Mouse (Mus musculus) MEL (cell line): ENCODE measurements at regions not wholly inside any gene's neighbourhood (a gene's known extent, or its start where the extent isn't known, plus 50 kb on each side); places are given as distances from the start of the nearest gene placed in this dataset.

Experiments used
- CHD2 ChIP-seq: IDR thresholded peaks from 2 replicates; pipeline ENCODE4 v1.6.1; 2011; ENCODE audit warnings: low read length, improper control_type of control experiment
- CTCF ChIP-seq, 3 experiments: IDR thresholded peaks in 2 of 3; conservative IDR thresholded peaks in 1 of 3; 2 replicates each; pipeline ENCODE4 v1.5.1; 2011 to 2012; ENCODE audit warnings: low read length in 3 of 3, low read depth in 2 of 3, mild to moderate bottlenecking in 2 of 3, improper control_type of control experiment in 1 of 3, inconsistent platforms in 1 of 3, mixed read lengths in 1 of 3, moderate library complexity in 1 of 3; ENCODE audit not compliant: control insufficient read depth in 1 of 3, insufficient read depth in 1 of 3, poor library complexity in 1 of 3, severe bottlenecking in 1 of 3
- EP300 ChIP-seq, 2 experiments: IDR thresholded peaks; 2 replicates each; pipeline ENCODE4 v1.6.1; 2011; ENCODE audit warnings: improper control_type of control experiment in 2 of 2, low read length in 2 of 2, low read depth in 1 of 2, mild to moderate bottlenecking in 1 of 2
- ETS1 ChIP-seq: IDR thresholded peaks from 2 replicates; pipeline ENCODE4 v1.6.1; 2012; ENCODE audit warnings: low read depth, mild to moderate bottlenecking, inconsistent platforms, low read length, improper control_type of control experiment, moderate library complexity
- MAFK ChIP-seq: IDR thresholded peaks from 2 replicates; pipeline ENCODE4 v1.6.1; 2011; ENCODE audit warnings: low read depth, mild to moderate bottlenecking, low read length, improper control_type of control experiment, borderline replicate concordance
- MYC ChIP-seq: IDR thresholded peaks from 2 replicates; pipeline ENCODE4 v1.6.1; 2011; ENCODE audit warnings: low read depth, mild to moderate bottlenecking, low read length, improper control_type of control experiment, moderate library complexity
- POLR2A ChIP-seq, 2 experiments: IDR thresholded peaks; 2 replicates each; pipeline ENCODE4 v1.6.1; 2011 to 2012; ENCODE audit warnings: low read length in 2 of 2, mild to moderate bottlenecking in 2 of 2, control low read depth in 1 of 2, improper control_type of control experiment in 1 of 2, low read depth in 1 of 2, moderate library complexity in 1 of 2; ENCODE audit not compliant: control insufficient read depth in 1 of 2, insufficient read depth in 1 of 2, poor library complexity in 1 of 2
- POLR2AphosphoS2 ChIP-seq: IDR thresholded peaks from 2 replicates; pipeline ENCODE4 v1.6.1; 2011; ENCODE audit warnings: low read length, improper control_type of control experiment
- SMC3 ChIP-seq: IDR thresholded peaks from 2 replicates; pipeline ENCODE4 v1.6.1; 2011; ENCODE audit warnings: low read depth, low read length, improper control_type of control experiment
- TAL1 ChIP-seq: IDR thresholded peaks from 2 replicates; pipeline ENCODE4 v1.6.1; 2012; ENCODE audit warnings: mild to moderate bottlenecking, inconsistent platforms, low read length, moderate library complexity, mixed read lengths
- UBTF ChIP-seq: IDR thresholded peaks from 2 replicates; pipeline ENCODE4 v1.6.1; 2012; ENCODE audit warnings: low read depth, mild to moderate bottlenecking, inconsistent platforms, low read length, improper control_type of control experiment, moderate library complexity, borderline replicate concordance; ENCODE audit not compliant: insufficient read depth

GRCm38 (mm10) chr13:16465317-16465716 lies 453.7 kb downstream of the Inhba start:
- TF ChIP-seq CTCF (IDR thresholded peaks at IDR 0.05 in 2 of 3, conservative IDR thresholded peaks at IDR 0.05 in 1 of 3; ENCODE audit: control insufficient read depth in 1 of 3, insufficient read depth in 1 of 3, low read depth in 2 of 3, low read length in 3 of 3, poor library complexity in 1 of 3, severe bottlenecking in 1 of 3) (no peak), MAFK (no peak), SMC3 (no peak), EP300 (IDR thresholded peaks at IDR 0.05; ENCODE audit: low read depth in 1 of 2, low read length in 2 of 2) (no peak), TAL1 (no peak), UBTF (no peak), ETS1 (no peak), CHD2 (no peak), POLR2AphosphoS2 (no peak), POLR2A (IDR thresholded peaks at IDR 0.05; ENCODE audit: control insufficient read depth in 1 of 2, insufficient read depth in 1 of 2, low read depth in 1 of 2, low read length in 2 of 2, poor library complexity in 1 of 2) (no peak), MYC (no peak)
